Mouse (Mus musculus) midbrain, postnatal 0 days (tissue): ENCODE data around the gene Pfkfb2. TPM values are rescaled to one million over a fixed set of nuclear protein-coding genes. Genes with fewer than 3 reads are reported as not detected.

Experiments used
- ATAC-seq: fragments of 200-750 bp; cut with Nextera tagmentation; 2 replicates; pipeline ENCODE4 v1.8.0; 2017; ENCODE audit warnings: moderate number of reproducible peaks, mild to moderate bottlenecking, moderate TSS enrichment, moderate library complexity; ENCODE audit not compliant: low FRiP score
- DNase-seq: peaks from one replicate; pipeline ENCODE4 v3.0.0-alpha.2; 2015; ENCODE audit warnings: low spot score
- H3K27ac ChIP-seq: fragments of 300-500 bp; sonication (generic); 2 replicates; pipeline ENCODE4 v1.5.1; 2014; ENCODE audit warnings: low read depth, mild to moderate bottlenecking, low read length, mixed read lengths
- H3K27me3 ChIP-seq: fragments of 300-500 bp; sonication (generic); 2 replicates; pipeline ENCODE4 v1.6.1; 2014; ENCODE audit warnings: low read length, control low read depth, mixed read lengths; ENCODE audit not compliant: insufficient read depth
- H3K36me3 ChIP-seq: fragments of 300-500 bp; sonication (generic); 2 replicates; pipeline ENCODE4 v1.6.1; 2014; ENCODE audit warnings: low read length, control low read depth, mixed read lengths; ENCODE audit not compliant: insufficient read depth
- H3K4me1 ChIP-seq: fragments of 300-500 bp; sonication (generic); 2 replicates; pipeline ENCODE4 v1.6.1; 2014; ENCODE audit warnings: mild to moderate bottlenecking, control low read depth, antibody characterized with exemption, low read length, mixed read lengths; ENCODE audit not compliant: insufficient read depth
- H3K4me2 ChIP-seq: fragments of 300-500 bp; sonication (generic); 2 replicates; pipeline ENCODE4 v1.6.1; 2014; ENCODE audit warnings: low read depth, mild to moderate bottlenecking, low read length, mixed read lengths; ENCODE audit not compliant: poor library complexity, severe bottlenecking
- H3K4me3 ChIP-seq: fragments of 300-500 bp; sonication (generic); 2 replicates; pipeline ENCODE4 v1.5.1; 2014; ENCODE audit warnings: low read depth, mild to moderate bottlenecking, low read length, moderate library complexity
- H3K9ac ChIP-seq: fragments of 300-500 bp; sonication (generic); replicated peaks from 2 replicates; pipeline ENCODE4 v1.6.1; 2014; ENCODE audit warnings: mild to moderate bottlenecking, low read length, moderate library complexity, mixed read lengths; ENCODE audit not compliant: poor library complexity, severe bottlenecking
- H3K9me3 ChIP-seq: fragments of 300-500 bp; sonication (generic); 2 replicates; pipeline ENCODE4 v1.6.1; 2016; ENCODE audit warnings: low read length, control low read depth
- CTCF ChIP-seq: IDR thresholded peaks from 2 replicates; pipeline ENCODE4 v1.5.1; 2016; ENCODE audit warnings: antibody characterized with exemption, mild to moderate bottlenecking
- WGBS: fragments of 180-500 bp; shearing (Covaris S2); extraction: QIAGEN DNeasy Blood & Tissue Kit; methylation state at CpG from one replicate; pipeline ENCODE4 v1.1.7; 2014; 5-methylcytosine and 5-hydroxymethylcytosine counted together
- polyA plus RNA-seq: library from polyadenylated mRNA; unstranded; fragments of >200 nt; fragmentation: Nextera tagmentation; extraction: Ambion mirVana; gene quantifications from 2 replicates; pipeline ENCODE4 v1.2.1, GENCODE M21; 2015
- total RNA-seq: library from RNA; depleted of rRNA; stranded (reverse); fragments of >200 nt; gene quantifications from 2 replicates; pipeline ENCODE4 v1.2.3, GENCODE M21; 2014

Gene Pfkfb2
- total and polyA plus RNA-seq, 2 experiments from 2014 or later = 17.2 to 26.6 TPM

GRCm38 (mm10) chr1:130740781-130741720, 12.0 kb upstream of the Pfkfb2 start:
- Histone ChIP-seq H3K9ac (no peak overlapping the region), H3K27ac (no peak overlapping the region), H3K4me2 (no peak overlapping the region), H3K27me3 (no peaks in the 10 kb centered on the region), H3K36me3 (no peaks in the 10 kb centered on the region), H3K4me1 (no peaks in the 10 kb centered on the region), H3K9me3 (no peaks in the 10 kb centered on the region), H3K4me3 (no peak overlapping the region)
- 61% methylated on average over 15 of the region's 15 CpGs for WGBS
- ATAC-seq = 0 out of 2 replicates have a peak, but pooled peaks have one; percentile 52
- DNase-seq = peak; percentile 9
- TF ChIP-seq CTCF = no peak

- Histone ChIP-seq H3K27ac (no peak overlapping the region), H3K36me3 (no peaks in the 10 kb centered on the region), H3K4me3 (no peak overlapping the region), H3K4me2 (no peak overlapping the region), H3K9me3 (no peaks in the 10 kb centered on the region), H3K9ac (no peak overlapping the region), H3K4me1 (no peaks in the 10 kb centered on the region), H3K27me3 (no peaks in the 10 kb centered on the region)
- WGBS = 74% methylated on average over 4 of the region's 4 CpGs
- no peak for ATAC-seq
- no peak for TF ChIP-seq CTCF
- DNase-seq = peak; percentile 51
Measured at GRCm38 (mm10) chr1:130740227-130740648, 11.2 kb upstream of the Pfkfb2 start.

GRCm38 (mm10) chr1:130739636-130740035, 10.6 kb upstream of the Pfkfb2 start:
- no peaks in the 10 kb centered on the region for H3K4me1 ChIP-seq
- H3K27ac ChIP-seq = no peak overlapping the region
- WGBS = 88% methylated on average over 3 of the region's 3 CpGs
- H3K27me3 ChIP-seq = no peaks in the 10 kb centered on the region
- no peak overlapping the region for H3K4me3 ChIP-seq
- H3K9me3 ChIP-seq = no peaks in the 10 kb centered on the region
- H3K36me3 ChIP-seq = no peaks in the 10 kb centered on the region
- ATAC-seq (no peak), DNase-seq (no peak)
- no peak for TF ChIP-seq CTCF
- no peak overlapping the region for H3K4me2 ChIP-seq
- H3K9ac ChIP-seq = no peak overlapping the region

GRCm38 (mm10) chr1:130738551-130739106, 9.6 kb upstream of the Pfkfb2 start:
- Histone ChIP-seq H3K9ac (no peak overlapping the region), H3K4me2 (no peak overlapping the region), H3K9me3 (no peaks in the 10 kb centered on the region), H3K36me3 (no peaks in the 10 kb centered on the region), H3K4me1 (no peaks in the 10 kb centered on the region), H3K27ac (no peak overlapping the region), H3K4me3 (no peak overlapping the region), H3K27me3 (no peaks in the 10 kb centered on the region)
- TF ChIP-seq CTCF = no peak
- DNase-seq (no peak), ATAC-seq (no peak)
- WGBS = 87% methylated on average over 3 of the region's 3 CpGs

GRCm38 (mm10) chr1:130737916-130738315, 8.9 kb upstream of the Pfkfb2 start:
- no peak for DNase-seq
- 88% methylated on average over 7 of the region's 7 CpGs for WGBS
- no peak overlapping the region for H3K4me3 ChIP-seq

GRCm38 (mm10) chr1:130737411-130737881, 8.4 kb upstream of the Pfkfb2 start:
- Histone ChIP-seq H3K36me3 (no peaks in the 10 kb centered on the region), H3K27me3 (no peaks in the 10 kb centered on the region), H3K4me1 (no peaks in the 10 kb centered on the region), H3K4me3 (no peak overlapping the region), H3K9ac (no peak overlapping the region), H3K4me2 (no peak overlapping the region), H3K27ac (no peak overlapping the region), H3K9me3 (no peaks in the 10 kb centered on the region)
- DNase-seq = no peak
- TF ChIP-seq CTCF = no peak
- WGBS = 36% methylated on average over 11 of the region's 11 CpGs
- no peak for ATAC-seq

More at GRCm38 (mm10) chr1:130737916-130738315, 8.9 kb upstream of the Pfkfb2 start:
- H3K36me3 ChIP-seq = no peaks in the 10 kb centered on the region
- no peak overlapping the region for H3K27ac ChIP-seq
- ATAC-seq = no peak
- TF ChIP-seq CTCF = no peak
- no peak overlapping the region for H3K9ac ChIP-seq
- no peaks in the 10 kb centered on the region for H3K9me3 ChIP-seq
- no peak overlapping the region for H3K4me2 ChIP-seq
- no peaks in the 10 kb centered on the region for H3K27me3 ChIP-seq
- no peaks in the 10 kb centered on the region for H3K4me1 ChIP-seq
